Mouse (Mus musculus) stomach, postnatal 0 days (tissue): ENCODE results near the gene Cacna2d3. TPM values are rescaled to one million over a fixed set of nuclear protein-coding genes. Genes with fewer than 3 reads are reported as not detected.

ENCODE experiments used
- ATAC-seq: fragments of 200-750 bp; cut with Nextera tagmentation; 2 replicates; pipeline ENCODE4 v1.8.0; 2017; ENCODE audit not compliant: low FRiP score, low TSS enrichment
- DNase-seq: peaks from one replicate; pipeline ENCODE4 v3.0.0-alpha.2; 2016; ENCODE audit warnings: low spot score
- H3K27ac ChIP-seq: fragments of 300-500 bp; sonication (generic); replicated peaks from 2 replicates; pipeline ENCODE4 v1.5.1; 2014; ENCODE audit warnings: mild to moderate bottlenecking, control low read depth
- H3K27me3 ChIP-seq: fragments of 300-500 bp; sonication (generic); 2 replicates; pipeline ENCODE4 v1.6.1; 2014; ENCODE audit warnings: low read length; ENCODE audit not compliant: control insufficient read depth, insufficient read depth
- H3K36me3 ChIP-seq: fragments of 300-500 bp; sonication (generic); 2 replicates; pipeline ENCODE4 v1.6.1; 2014; ENCODE audit warnings: low read length, mixed read lengths; ENCODE audit not compliant: control insufficient read depth, insufficient read depth
- H3K4me1 ChIP-seq: fragments of 300-500 bp; sonication (generic); replicated peaks from 2 replicates; pipeline ENCODE4 v1.6.1; 2014; ENCODE audit warnings: antibody characterized with exemption; ENCODE audit not compliant: control insufficient read depth, insufficient read depth
- H3K4me2 ChIP-seq: fragments of 300-500 bp; sonication (generic); replicated peaks from 2 replicates; pipeline ENCODE4 v1.6.1; 2014; ENCODE audit warnings: low read depth, mild to moderate bottlenecking, control low read depth, moderate library complexity
- H3K4me3 ChIP-seq: fragments of 300-500 bp; sonication (generic); 2 replicates; pipeline ENCODE4 v1.5.1; 2014; ENCODE audit warnings: low read depth, low read length, control low read depth
- H3K9ac ChIP-seq: fragments of 300-500 bp; sonication (generic); 2 replicates; pipeline ENCODE4 v1.6.1; 2014; ENCODE audit warnings: mild to moderate bottlenecking, low read length, control low read depth, mixed read lengths
- H3K9me3 ChIP-seq: fragments of 300-500 bp; sonication (generic); 2 replicates; pipeline ENCODE4 v1.6.1; 2016; ENCODE audit warnings: low read length; ENCODE audit not compliant: control insufficient read depth
- CTCF ChIP-seq: IDR thresholded peaks from 2 replicates; pipeline ENCODE4 v1.5.1; 2016; ENCODE audit warnings: antibody characterized with exemption, low read depth, mild to moderate bottlenecking, moderate library complexity
- EP300 ChIP-seq: optimal IDR thresholded peaks from 2 replicates; pipeline ENCODE3; 2016; ENCODE audit warnings: antibody characterized with exemption
- WGBS: fragments of 180-500 bp; shearing (Covaris S2); extraction: QIAGEN DNeasy Blood & Tissue Kit; methylation state at CpG from one replicate; pipeline ENCODE4 v1.1.7; 2014; 5-methylcytosine and 5-hydroxymethylcytosine counted together
- polyA plus RNA-seq: library from polyadenylated mRNA; unstranded; fragments of >200 nt; fragmentation: Nextera tagmentation; extraction: Ambion mirVana; gene quantifications from 2 replicates; pipeline ENCODE4 v1.2.1, GENCODE M21; 2015

Cacna2d3 gene
- polyA plus RNA-seq, 1 experiment from 2014 or later: 0.98 TPM

- 66% methylated on average over 4 of the region's 4 CpGs for WGBS
- H3K27ac ChIP-seq: no peak overlapping the region
Measured at GRCm38 (mm10) chr14:29021295-29021694, 700.4 kb downstream of the Cacna2d3 start.

GRCm38 (mm10) chr14:29018316-29019000, 703.2 kb downstream of the Cacna2d3 start:
- Histone ChIP-seq H3K27me3 (no peaks in the 10 kb centered on the region), H3K36me3 (no peaks in the 10 kb centered on the region), H3K4me2 (no peak overlapping the region), H3K4me1 (no peaks in the 10 kb centered on the region), H3K9me3 (no peaks in the 10 kb centered on the region), H3K27ac (no peak overlapping the region), H3K9ac (no peak overlapping the region), H3K4me3 (no peak overlapping the region)
- TF ChIP-seq CTCF: no peak
- no peak for TF ChIP-seq EP300
- no peak for ATAC-seq
- DNase-seq: no peak
- 64% methylated on average over 7 of the region's 7 CpGs for WGBS

More at GRCm38 (mm10) chr14:29021295-29021694, 700.4 kb downstream of the Cacna2d3 start:
- no peak for ATAC-seq
- Histone ChIP-seq H3K27me3 (no peaks in the 10 kb centered on the region), H3K9me3 (no peaks in the 10 kb centered on the region), H3K9ac (no peak overlapping the region), H3K36me3 (no peaks in the 10 kb centered on the region), H3K4me2 (no peak overlapping the region), H3K4me3 (no peak overlapping the region), H3K4me1 (no peaks in the 10 kb centered on the region)
- no peak for DNase-seq
- TF ChIP-seq EP300: no peak
- no peak for TF ChIP-seq CTCF

GRCm38 (mm10) chr14:29017883-29018282, 703.8 kb downstream of the Cacna2d3 start, which contains the start of gene Lrtm1:
Gene Lrtm1 (plus strand): TSS chr14:29018208.
- no peaks in the 10 kb centered on the region for H3K4me1 ChIP-seq
- ATAC-seq (no peak), DNase-seq (no peak)
- no peak for TF ChIP-seq CTCF
- no peak for TF ChIP-seq EP300
- H3K27me3 ChIP-seq: no peaks in the 10 kb centered on the region
- no peaks in the 10 kb centered on the region for H3K9me3 ChIP-seq
- H3K4me3 ChIP-seq: no peak within 1 kb of the TSS
- H3K36me3 ChIP-seq: no peaks in the 10 kb centered on the region
- no peak within 1 kb of the TSS for H3K4me2 ChIP-seq
- no peak within 1 kb of the TSS for H3K27ac ChIP-seq
- 30% methylated on average over 5 of the region's 5 CpGs for WGBS
- H3K9ac ChIP-seq: no peak within 1 kb of the TSS

GRCm38 (mm10) chr14:29015896-29016295, 705.8 kb downstream of the Cacna2d3 start:
- Histone ChIP-seq H3K27ac (no peak overlapping the region), H3K36me3 (no peaks in the 10 kb centered on the region), H3K4me1 (no peaks in the 10 kb centered on the region), H3K9ac (no peak overlapping the region), H3K4me3 (no peak overlapping the region), H3K4me2 (no peak overlapping the region), H3K9me3 (no peaks in the 10 kb centered on the region), H3K27me3 (no peaks in the 10 kb centered on the region)
- ATAC-seq: no peak
- WGBS: 59% methylated on average over 5 of the region's 5 CpGs
- no peak for DNase-seq
- no peak for TF ChIP-seq EP300
- no peak for TF ChIP-seq CTCF

- H3K27me3 ChIP-seq: no peaks in the 10 kb centered on the region
- no peak overlapping the region for H3K9ac ChIP-seq
- no peak overlapping the region for H3K27ac ChIP-seq
- WGBS: 74% methylated on average over 2 of the region's 2 CpGs
- no peak overlapping the region for H3K4me2 ChIP-seq
- no peak for TF ChIP-seq CTCF
- no peak for TF ChIP-seq EP300
- H3K36me3 ChIP-seq: no peaks in the 10 kb centered on the region
- H3K4me3 ChIP-seq: no peak overlapping the region
- no peaks in the 10 kb centered on the region for H3K4me1 ChIP-seq
- no peak for ATAC-seq
- DNase-seq: no peak
- no peaks in the 10 kb centered on the region for H3K9me3 ChIP-seq
Measured at GRCm38 (mm10) chr14:29014680-29015079, 707.0 kb downstream of the Cacna2d3 start.

- Histone ChIP-seq H3K36me3 (no peaks in the 10 kb centered on the region), H3K9ac (no peak overlapping the region), H3K4me2 (no peak overlapping the region), H3K4me3 (no peak overlapping the region), H3K4me1 (no peaks in the 10 kb centered on the region), H3K9me3 (no peaks in the 10 kb centered on the region), H3K27me3 (no peaks in the 10 kb centered on the region), H3K27ac (no peak overlapping the region)
- 83% methylated on average over 3 of the region's 3 CpGs for WGBS
- DNase-seq (no peak), ATAC-seq (no peak)
- TF ChIP-seq EP300: no peak
- no peak for TF ChIP-seq CTCF
Measured at GRCm38 (mm10) chr14:29013161-29013560, 708.5 kb downstream of the Cacna2d3 start.
